Mouse (Mus musculus): ENCODE measurements around the gene Actn1. TPM values are rescaled to one million over a fixed set of nuclear protein-coding genes. Genes with fewer than 3 reads are reported as not detected.
A peak's percentile ranks its signal among the peaks of the same experiment; 100 is the strongest.

Gene Actn1
- total and polyA plus RNA-seq, 3 experiments, result 29.0 to 31.7 (median 30.6) TPM

GRCm38 (mm10) chr12:80164526-80164925 is 95.6 kb downstream of the Actn1 start:
- H3K4me1 ChIP-seq (ENCODE audit: control insufficient read depth, insufficient read depth, low read length), result no peaks in the 10 kb centered on the region
- DNase-seq, result no peak
- H3K4me3 ChIP-seq, result no peak overlapping the region
- no peaks in the 10 kb centered on the region for H3K36me3 ChIP-seq (ENCODE audit: control insufficient read depth, insufficient read depth, low read length)
- H3K79me2 ChIP-seq (replicated peaks; ENCODE audit: control insufficient read depth, insufficient read depth, low read length), result no peaks in the 10 kb centered on the region
- no peaks in the 10 kb centered on the region for H3K27me3 ChIP-seq (ENCODE audit: control insufficient read depth, insufficient read depth, low read length)
- TF ChIP-seq CTCF (IDR thresholded peaks at IDR 0.05), result no peak
- TF ChIP-seq POLR2A (IDR thresholded peaks at IDR 0.05; ENCODE audit: insufficient read depth, low read depth, low read length), result no peak
- TF ChIP-seq EP300 (IDR thresholded peaks at IDR 0.05; ENCODE audit: insufficient read depth, low read depth, low read length), result no peak
- no peak overlapping the region for H3K27ac ChIP-seq
- intact Hi-C loops (cut with DNase I), result no loop called here
- no peak overlapping the region for H3K9ac ChIP-seq (ENCODE audit: low read depth, low read length)
- 89% methylated on average over 8 of the region's 8 CpGs for WGBS

GRCm38 (mm10) chr12:80162448-80162847 is 97.7 kb downstream of the Actn1 start:
- DNase-seq, result no peak
- H3K36me3 ChIP-seq (ENCODE audit: control insufficient read depth, insufficient read depth, low read length), result no peaks in the 10 kb centered on the region
- no peaks in the 10 kb centered on the region for H3K4me1 ChIP-seq (ENCODE audit: control insufficient read depth, insufficient read depth, low read length)
- H3K4me3 ChIP-seq, result no peak overlapping the region
- TF ChIP-seq POLR2A (IDR thresholded peaks at IDR 0.05; ENCODE audit: insufficient read depth, low read depth, low read length) (no peak), CTCF (IDR thresholded peaks at IDR 0.05) (peak; percentile 22; the same call in 1 of the 2 replicates), EP300 (IDR thresholded peaks at IDR 0.05; ENCODE audit: insufficient read depth, low read depth, low read length) (no peak)
- H3K27me3 ChIP-seq (ENCODE audit: control insufficient read depth, insufficient read depth, low read length), result no peaks in the 10 kb centered on the region
- intact Hi-C loops (cut with DNase I), result no loop called here
- H3K27ac ChIP-seq, result no peak overlapping the region
- no peaks in the 10 kb centered on the region for H3K79me2 ChIP-seq (replicated peaks; ENCODE audit: control insufficient read depth, insufficient read depth, low read length)
- WGBS, result 80% methylated on average over 3 of the region's 3 CpGs
- H3K9ac ChIP-seq (ENCODE audit: low read depth, low read length), result no peak overlapping the region

- no peaks in the 10 kb centered on the region for H3K79me2 ChIP-seq (replicated peaks; ENCODE audit: control insufficient read depth, insufficient read depth, low read length)
- TF ChIP-seq POLR2A (IDR thresholded peaks at IDR 0.05; ENCODE audit: insufficient read depth, low read depth, low read length) (no peak), CTCF (IDR thresholded peaks at IDR 0.05) (peak; percentile 94)
- intact Hi-C loops (cut with DNase I), result loop anchor here (2.0 to 5.0 kb wide), 4 partner anchors 41 to 567 kb away; no protein-coding TSS in a partner anchor
- H3K27me3 ChIP-seq (ENCODE audit: control insufficient read depth, insufficient read depth, low read length), result no peaks in the 10 kb centered on the region
- WGBS, result 5% methylated on average over 5 of the region's 5 CpGs
- no peak for DNase-seq
- H3K4me1 ChIP-seq (ENCODE audit: control insufficient read depth, insufficient read depth, low read length), result no peaks in the 10 kb centered on the region
- no peak overlapping the region for H3K9ac ChIP-seq (ENCODE audit: low read depth, low read length)
- H3K4me3 ChIP-seq, result no peak overlapping the region
- H3K36me3 ChIP-seq (ENCODE audit: control insufficient read depth, insufficient read depth, low read length), result no peaks in the 10 kb centered on the region
- no peak overlapping the region for H3K27ac ChIP-seq
Observed at GRCm38 (mm10) chr12:80157675-80158074, 102.5 kb downstream of the Actn1 start.

- no peak for TF ChIP-seq EP300 (IDR thresholded peaks at IDR 0.05; ENCODE audit: insufficient read depth, low read depth, low read length)
- no peak for TF ChIP-seq POLR2A (IDR thresholded peaks at IDR 0.05; ENCODE audit: insufficient read depth, low read depth, low read length)
- peak; percentile 85 for TF ChIP-seq CTCF (IDR thresholded peaks at IDR 0.05)
- Histone ChIP-seq H3K36me3 (ENCODE audit: control insufficient read depth, insufficient read depth, low read length) (no peaks in the 10 kb centered on the region), H3K9ac (ENCODE audit: low read depth, low read length) (no peak overlapping the region), H3K79me2 (replicated peaks; ENCODE audit: control insufficient read depth, insufficient read depth, low read length) (no peaks in the 10 kb centered on the region), H3K27me3 (ENCODE audit: control insufficient read depth, insufficient read depth, low read length) (no peaks in the 10 kb centered on the region), H3K4me3 (no peak overlapping the region), H3K27ac (no peak overlapping the region), H3K4me1 (ENCODE audit: control insufficient read depth, insufficient read depth, low read length) (no peaks in the 10 kb centered on the region)
- 34% methylated on average over 10 of the region's 10 CpGs for WGBS
- intact Hi-C loops (cut with DNase I), result no loop called here
- DNase-seq, result peak in 1 of 2 experiments; percentile 36
Observed at GRCm38 (mm10) chr12:80153687-80154326, 106.4 kb downstream of the Actn1 start.

GRCm38 (mm10) chr12:80153078-80153477 is 107.1 kb downstream of the Actn1 start:
- WGBS, result 82% methylated on average over 6 of the region's 6 CpGs
- TF ChIP-seq POLR2A (IDR thresholded peaks at IDR 0.05; ENCODE audit: insufficient read depth, low read depth, low read length), result no peak
- no peaks in the 10 kb centered on the region for H3K27me3 ChIP-seq (ENCODE audit: control insufficient read depth, insufficient read depth, low read length)
- no peak overlapping the region for H3K9ac ChIP-seq (ENCODE audit: low read depth, low read length)
- no peaks in the 10 kb centered on the region for H3K4me1 ChIP-seq (ENCODE audit: control insufficient read depth, insufficient read depth, low read length)
- no peaks in the 10 kb centered on the region for H3K79me2 ChIP-seq (replicated peaks; ENCODE audit: control insufficient read depth, insufficient read depth, low read length)
- no peak for DNase-seq
- H3K36me3 ChIP-seq (ENCODE audit: control insufficient read depth, insufficient read depth, low read length), result no peaks in the 10 kb centered on the region
- intact Hi-C loops (cut with DNase I), result no loop called here
- H3K27ac ChIP-seq, result no peak overlapping the region
- H3K4me3 ChIP-seq, result no peak overlapping the region

- Histone ChIP-seq H3K36me3 (ENCODE audit: control insufficient read depth, insufficient read depth, low read length) (no peaks in the 10 kb centered on the region), H3K27ac (no peak overlapping the region), H3K4me3 (no peak overlapping the region), H3K79me2 (replicated peaks; ENCODE audit: control insufficient read depth, insufficient read depth, low read length) (no peaks in the 10 kb centered on the region), H3K4me1 (ENCODE audit: control insufficient read depth, insufficient read depth, low read length) (peaks cover 1% of the 10 kb centered on the region; the same call in 1 of the 2 replicates), H3K27me3 (ENCODE audit: control insufficient read depth, insufficient read depth, low read length) (no peaks in the 10 kb centered on the region), H3K9ac (ENCODE audit: low read depth, low read length) (no peak overlapping the region)
- no peak for DNase-seq
- TF ChIP-seq EP300 (IDR thresholded peaks at IDR 0.05; ENCODE audit: insufficient read depth, low read depth, low read length), result no peak
- TF ChIP-seq CTCF (IDR thresholded peaks at IDR 0.05), result peak; percentile 56
- 92% methylated on average over 6 of the region's 6 CpGs for WGBS
- intact Hi-C loops (cut with DNase I), result no loop called here
Observed at GRCm38 (mm10) chr12:80151821-80152220, 108.3 kb downstream of the Actn1 start.

Measured in heart, adult 2 months (tissue).